Mouse (Mus musculus) lung, postnatal 0 days (tissue): ENCODE measurements around the gene Slc2a2.

Experiments used
- CTCF ChIP-seq: IDR thresholded peaks from 2 replicates; pipeline ENCODE4 v1.5.1; 2016; ENCODE audit warnings: antibody characterized with exemption, mild to moderate bottlenecking
- EP300 ChIP-seq: IDR thresholded peaks from 2 replicates; pipeline ENCODE4 v1.6.1; 2016; ENCODE audit warnings: antibody characterized with exemption, mild to moderate bottlenecking, control low read depth

DNA sequence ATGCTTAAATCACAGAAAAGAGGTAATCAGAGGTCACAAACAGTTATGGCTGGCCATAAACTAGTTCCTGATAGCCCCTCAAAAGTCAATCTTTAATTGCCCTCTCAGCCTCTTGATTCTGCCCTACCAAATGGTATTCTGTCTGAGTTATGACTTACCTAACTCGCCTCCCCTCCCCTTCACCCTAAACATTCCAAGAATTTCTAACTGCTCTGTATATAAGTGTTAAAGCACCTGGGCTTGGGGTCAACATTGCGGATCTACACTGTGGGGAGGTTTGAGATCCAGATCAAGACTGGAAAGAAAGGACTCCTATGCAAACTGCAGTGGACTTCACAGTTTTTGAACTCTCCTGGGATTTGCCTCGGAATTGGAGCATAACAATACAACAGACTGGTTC is 70.5 kb downstream of the Slc2a2 start:
- TF ChIP-seq CTCF (no peak), EP300 (no peak)
